Mouse (Mus musculus) lung, postnatal 0 days (tissue): ENCODE data around the gene Axl. TPM values are rescaled to one million over a fixed set of nuclear protein-coding genes. Genes with fewer than 3 reads are reported as not detected.
A peak's percentile ranks its signal among the peaks of the same experiment; 100 is the strongest.

Experiments used
- ATAC-seq: fragments of 200-750 bp; cut with Nextera tagmentation; 2 replicates; pipeline ENCODE4 v1.8.0; 2017; ENCODE audit warnings: moderate library complexity
- DNase-seq: peaks from one replicate; pipeline ENCODE4 v3.0.0-alpha.2; 2016; ENCODE audit warnings: low spot score
- H3K27ac ChIP-seq: fragments of 300-500 bp; sonication (generic); 2 replicates; pipeline ENCODE4 v1.5.1; 2014; ENCODE audit warnings: antibody characterized with exemption, mild to moderate bottlenecking, low read length, mixed read lengths
- H3K27me3 ChIP-seq: fragments of 300-500 bp; sonication (generic); replicated peaks from 2 replicates; pipeline ENCODE4 v1.6.1; 2014; ENCODE audit warnings: low read length, mixed read lengths; ENCODE audit not compliant: insufficient read depth
- H3K36me3 ChIP-seq: fragments of 300-500 bp; sonication (generic); 2 replicates; pipeline ENCODE4 v1.6.1; 2014; ENCODE audit warnings: low read length, mixed read lengths; ENCODE audit not compliant: insufficient read depth
- H3K4me1 ChIP-seq: fragments of 300-500 bp; sonication (generic); 2 replicates; pipeline ENCODE4 v1.6.1; 2014; ENCODE audit warnings: antibody characterized with exemption, low read depth, low read length, mixed read lengths; ENCODE audit not compliant: insufficient read depth
- H3K4me2 ChIP-seq: fragments of 300-500 bp; sonication (generic); replicated peaks from 2 replicates; pipeline ENCODE4 v1.6.1; 2014; ENCODE audit warnings: low read depth, mild to moderate bottlenecking, low read length, moderate library complexity, mixed read lengths
- H3K4me3 ChIP-seq: fragments of 300-500 bp; sonication (generic); 2 replicates; pipeline ENCODE4 v1.5.1; 2014; ENCODE audit warnings: low read depth, low read length
- H3K9ac ChIP-seq: fragments of 300-500 bp; sonication (generic); replicated peaks from 2 replicates; pipeline ENCODE4 v1.6.1; 2014; ENCODE audit warnings: low read depth, mild to moderate bottlenecking
- H3K9me3 ChIP-seq: fragments of 300-500 bp; sonication (generic); 2 replicates; pipeline ENCODE4 v1.6.1; 2016; ENCODE audit warnings: low read length, mixed read lengths
- CTCF ChIP-seq: IDR thresholded peaks from 2 replicates; pipeline ENCODE4 v1.5.1; 2016; ENCODE audit warnings: antibody characterized with exemption, mild to moderate bottlenecking
- EP300 ChIP-seq: IDR thresholded peaks from 2 replicates; pipeline ENCODE4 v1.6.1; 2016; ENCODE audit warnings: antibody characterized with exemption, mild to moderate bottlenecking, control low read depth
- WGBS: fragments of 180-500 bp; shearing (Covaris S2); extraction: QIAGEN DNeasy Blood & Tissue Kit; methylation state at CpG from one replicate; pipeline ENCODE4 v1.1.7; 2014; 5-methylcytosine and 5-hydroxymethylcytosine counted together
- polyA plus RNA-seq: library from polyadenylated mRNA; unstranded; fragments of >200 nt; fragmentation: Nextera tagmentation; extraction: Ambion mirVana; gene quantifications from 2 replicates; pipeline ENCODE4 v1.2.1, GENCODE M21; 2015

The Axl gene
- polyA plus RNA-seq, 1 experiment from 2014 or later = 81.6 TPM

GRCm38 (mm10) chr7:25720760-25721159 lies 67.7 kb downstream of the Axl start:
- Histone ChIP-seq H3K36me3 (peaks cover 36% of the 10 kb centered on the region; the same call in 1 of the 2 replicates), H3K4me3 (no peak overlapping the region), H3K4me2 (no peak overlapping the region), H3K9me3 (no peaks in the 10 kb centered on the region), H3K27ac (no peak overlapping the region), H3K27me3 (no peaks in the 10 kb centered on the region), H3K4me1 (no peaks in the 10 kb centered on the region), H3K9ac (no peak overlapping the region)
- DNase-seq (no peak), ATAC-seq (no peak)
- 81% methylated on average over 5 of the region's 5 CpGs for WGBS
- TF ChIP-seq EP300 = no peak
- TF ChIP-seq CTCF = no peak

- peak overlapping the region; percentile 73; the same call in 1 of the 2 replicates for H3K4me2 ChIP-seq
- no peaks in the 10 kb centered on the region for H3K27me3 ChIP-seq
- DNase-seq (peak; percentile 63), ATAC-seq (peak; percentile 10; the same call in 1 of the 2 replicates)
- H3K4me3 ChIP-seq = no peak overlapping the region
- WGBS = 58% methylated on average over 10 of the region's 10 CpGs
- no peaks in the 10 kb centered on the region for H3K4me1 ChIP-seq
- no peak overlapping the region for H3K27ac ChIP-seq
- H3K9ac ChIP-seq = no peak overlapping the region
- TF ChIP-seq EP300 = no peak
- TF ChIP-seq CTCF = peak; percentile 96
- peaks cover 36% of the 10 kb centered on the region; the same call in 1 of the 2 replicates for H3K36me3 ChIP-seq
- H3K9me3 ChIP-seq = no peaks in the 10 kb centered on the region
These were observed 68.5 kb downstream of the Axl start for GRCm38 (mm10) chr7:25719761-25720610.

GRCm38 (mm10) chr7:25718788-25719417 lies 69.6 kb downstream of the Axl start, which contains the start of gene Ccdc97:
TSS of gene Ccdc97 (minus strand) at chr7:25719088.
- peak within 1 kb of the TSS; percentile 73 for H3K4me2 ChIP-seq
- H3K27ac ChIP-seq = peak within 1 kb of the TSS; percentile 85
- peak; percentile 90 for ATAC-seq
- TF ChIP-seq EP300 (peak; percentile 54; the same call in 1 of the 2 replicates), CTCF (0 out of 2 replicates have a peak, but pooled peaks have one; percentile 5)
- H3K9ac ChIP-seq = peak within 1 kb of the TSS; percentile 57
- H3K4me1 ChIP-seq = no peaks in the 10 kb centered on the region
- WGBS = 2% methylated on average over 32 of the region's 32 CpGs
- no peaks in the 10 kb centered on the region for H3K27me3 ChIP-seq
- peak within 1 kb of the TSS; percentile 57 for H3K4me3 ChIP-seq
- H3K36me3 ChIP-seq = peaks cover 36% of the 10 kb centered on the region
- H3K9me3 ChIP-seq = no peaks in the 10 kb centered on the region
- peak; percentile 97 for DNase-seq

GRCm38 (mm10) chr7:25717478-25717877 lies 71.0 kb downstream of the Axl start:
- no peaks in the 10 kb centered on the region for H3K9me3 ChIP-seq
- H3K9ac ChIP-seq = no peak overlapping the region
- ATAC-seq (no peak), DNase-seq (no peak)
- no peak overlapping the region for H3K4me2 ChIP-seq
- H3K27ac ChIP-seq = no peak overlapping the region
- peaks cover 35% of the 10 kb centered on the region for H3K36me3 ChIP-seq
- H3K4me3 ChIP-seq = no peak overlapping the region
- no peaks in the 10 kb centered on the region for H3K4me1 ChIP-seq
- no peaks in the 10 kb centered on the region for H3K27me3 ChIP-seq
- 90% methylated on average over 3 of the region's 3 CpGs for WGBS
- no peak for TF ChIP-seq CTCF
- no peak for TF ChIP-seq EP300

GRCm38 (mm10) chr7:25715731-25716271 lies 72.7 kb downstream of the Axl start:
- no peak for TF ChIP-seq EP300
- TF ChIP-seq CTCF = no peak
- peaks cover 27% of the 10 kb centered on the region for H3K36me3 ChIP-seq
- no peaks in the 10 kb centered on the region; the same call in 1 of the 2 replicates for H3K4me1 ChIP-seq
- no peaks in the 10 kb centered on the region for H3K27me3 ChIP-seq
- DNase-seq (no peak), ATAC-seq (no peak)
- H3K9me3 ChIP-seq = no peaks in the 10 kb centered on the region
- H3K9ac ChIP-seq = no peak overlapping the region
- no peak overlapping the region for H3K27ac ChIP-seq
- no peak overlapping the region for H3K4me2 ChIP-seq
- WGBS = 95% methylated on average over 22 of the region's 22 CpGs
- H3K4me3 ChIP-seq = no peak overlapping the region

- Histone ChIP-seq H3K36me3 (peaks cover 27% of the 10 kb centered on the region), H3K4me2 (no peak overlapping the region), H3K4me1 (peaks cover 8% of the 10 kb centered on the region; the same call in 1 of the 2 replicates), H3K27me3 (no peaks in the 10 kb centered on the region), H3K27ac (no peak overlapping the region), H3K9me3 (no peaks in the 10 kb centered on the region), H3K4me3 (no peak overlapping the region), H3K9ac (no peak overlapping the region)
- ATAC-seq = no peak
- 89% methylated on average over 8 of the region's 8 CpGs for WGBS
- DNase-seq = no peak
- TF ChIP-seq EP300 (no peak), CTCF (no peak)
These were observed 73.9 kb downstream of the Axl start for GRCm38 (mm10) chr7:25714581-25714980.
